Mouse (Mus musculus) neural tube, embryonic 11.5 days (tissue): ENCODE results near the gene Mylk2. TPM values are rescaled to one million over a fixed set of nuclear protein-coding genes. Genes with fewer than 3 reads are reported as not detected.
A peak's percentile ranks its signal among the peaks of the same experiment; 100 is the strongest.

Experiments
- ATAC-seq: fragments of 200-750 bp; cut with Nextera tagmentation; 2 replicates; pipeline ENCODE4 v1.8.0; 2017; ENCODE audit warnings: moderate number of reproducible peaks, mild to moderate bottlenecking, moderate TSS enrichment, moderate library complexity; ENCODE audit not compliant: insufficient read depth, low FRiP score, low TSS enrichment
- DNase-seq: peaks from one replicate; pipeline ENCODE4 v3.0.0-alpha.2; 2015; ENCODE audit warnings: low spot score
- H3K27ac ChIP-seq: fragments of 300-500 bp; sonication (generic); 2 replicates; pipeline ENCODE4 v1.5.1; 2014; ENCODE audit warnings: low read depth, mild to moderate bottlenecking, low read length
- H3K27me3 ChIP-seq: fragments of 300-500 bp; sonication (generic); 2 replicates; pipeline ENCODE4 v1.6.1; 2014; ENCODE audit warnings: mild to moderate bottlenecking, low read length, mixed read lengths; ENCODE audit not compliant: control insufficient read depth, insufficient read depth
- H3K36me3 ChIP-seq: fragments of 300-500 bp; sonication (generic); 2 replicates; pipeline ENCODE4 v1.6.1; 2014; ENCODE audit warnings: mild to moderate bottlenecking, low read length, moderate library complexity, mixed read lengths; ENCODE audit not compliant: control insufficient read depth, insufficient read depth
- H3K4me1 ChIP-seq: fragments of 300-500 bp; sonication (generic); 2 replicates; pipeline ENCODE4 v1.6.1; 2014; ENCODE audit warnings: low read length, mixed read lengths; ENCODE audit not compliant: control insufficient read depth, insufficient read depth
- H3K4me2 ChIP-seq: fragments of 300-500 bp; sonication (generic); 2 replicates; pipeline ENCODE4 v1.6.1; 2014; ENCODE audit warnings: low read depth, mild to moderate bottlenecking, moderate library complexity
- H3K4me3 ChIP-seq: fragments of 300-500 bp; sonication (generic); 2 replicates; pipeline ENCODE4 v1.5.1; 2014; ENCODE audit warnings: low read depth, low read length
- H3K9ac ChIP-seq: fragments of 300-500 bp; sonication (generic); 2 replicates; pipeline ENCODE4 v1.6.1; 2014; ENCODE audit warnings: mild to moderate bottlenecking, low read length
- H3K9me3 ChIP-seq: fragments of 300-500 bp; sonication (generic); 2 replicates; pipeline ENCODE4 v1.6.1; 2016; ENCODE audit warnings: low read length; ENCODE audit not compliant: control insufficient read depth
- WGBS: fragments of 180-500 bp; shearing (Covaris S2); extraction: QIAGEN DNeasy Blood & Tissue Kit; methylation state at CpG from one replicate; pipeline ENCODE4 v1.1.7; 2014; 5-methylcytosine and 5-hydroxymethylcytosine counted together
- microRNA-seq: library from miRNA; unstranded; fragments of <30 nt; microRNA quantifications from one replicate; pipeline ENCODE4, GENCODE M21; 2016
- polyA plus RNA-seq: library from polyadenylated mRNA; unstranded; fragments of >200 nt; fragmentation: Nextera tagmentation; extraction: Ambion mirVana; gene quantifications from 2 replicates; pipeline ENCODE4 v1.2.1, GENCODE M21; 2014

Mylk2 gene
- polyA plus RNA-seq, 1 experiment from 2014 or later, result not detected

DNA sequence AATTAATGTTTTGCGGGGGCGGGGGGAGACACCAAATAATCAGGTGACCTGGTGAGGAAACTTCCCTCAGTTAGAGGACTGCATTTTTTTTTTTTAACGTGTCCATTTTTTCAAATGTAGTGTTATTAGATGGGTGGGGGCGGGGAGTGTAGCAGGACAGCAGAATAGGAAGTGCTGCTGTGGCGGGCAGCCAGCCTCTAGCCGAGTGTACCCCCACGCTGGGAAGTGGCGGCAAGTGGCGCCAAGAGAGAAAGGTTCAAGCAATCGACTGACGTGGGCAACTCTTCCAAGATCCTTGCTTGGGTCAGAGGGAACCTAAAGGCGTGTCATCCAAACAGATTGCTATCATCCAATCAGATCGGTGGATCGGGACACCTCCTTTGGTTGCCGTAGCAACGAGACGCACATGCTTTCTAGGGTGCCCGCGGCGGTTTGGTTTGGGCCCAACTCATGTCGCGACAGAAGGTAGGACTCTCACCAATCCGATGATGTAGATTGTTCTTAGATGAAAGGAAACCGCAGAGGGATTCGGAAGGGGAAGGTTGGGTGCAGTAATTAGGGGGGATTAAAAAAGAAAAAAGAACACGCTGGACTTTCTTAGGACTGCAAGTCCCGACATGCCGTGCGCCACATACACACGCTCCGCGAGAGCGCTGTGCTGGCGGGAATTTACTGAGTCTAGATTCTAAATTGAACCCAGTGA lies 51.1 kb downstream of the Mylk2 start, which contains the start of gene Ttll9:
TSS of gene Ttll9 (plus strand) at position 395 of the 703 bp plus-strand sequence.
- no peaks in the 10 kb centered on the region for H3K4me1 ChIP-seq
- peak; percentile 87 for DNase-seq
- 3% methylated on average over 34 of the region's 34 CpGs for WGBS
- peak; percentile 88 for ATAC-seq
- H3K9ac ChIP-seq, result peak within 1 kb of the TSS; percentile 3; the same call in 1 of the 2 replicates
- no peaks in the 10 kb centered on the region for H3K36me3 ChIP-seq
- no peaks in the 10 kb centered on the region for H3K9me3 ChIP-seq
- H3K4me2 ChIP-seq, result peak within 1 kb of the TSS; percentile 44
- H3K27ac ChIP-seq, result no peak within 1 kb of the TSS
- H3K4me3 ChIP-seq, result peak within 1 kb of the TSS; percentile 37
- no peaks in the 10 kb centered on the region for H3K27me3 ChIP-seq

DNA sequence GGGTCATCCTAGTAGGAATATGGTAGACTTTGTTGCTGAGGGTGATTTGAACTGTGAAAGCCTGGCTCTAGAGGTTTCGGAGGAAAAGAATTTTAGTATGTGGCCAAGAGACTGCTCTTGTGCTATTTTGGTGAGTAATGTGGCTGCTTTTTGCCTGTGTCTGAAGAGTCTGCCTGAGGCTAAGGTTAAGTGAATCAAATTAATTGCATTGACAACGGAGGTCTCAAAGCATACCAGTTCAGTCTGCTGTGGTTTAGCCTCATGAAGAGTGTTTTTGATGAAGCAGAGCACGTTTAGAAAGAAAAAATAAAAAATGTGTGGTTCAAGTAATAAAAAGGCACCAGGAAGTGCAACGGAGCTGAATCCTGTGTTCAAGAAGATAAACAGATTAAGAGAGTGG lies 54.4 kb downstream of the Mylk2 start:
- WGBS, result 82% methylated on average over 4 of the region's 4 CpGs

More for the DNA sequence above, 54.4 kb downstream of the Mylk2 start:
- Histone ChIP-seq H3K4me3 (no peak overlapping the region), H3K9ac (no peak overlapping the region), H3K27me3 (no peaks in the 10 kb centered on the region), H3K4me2 (no peak overlapping the region), H3K9me3 (no peaks in the 10 kb centered on the region), H3K4me1 (no peaks in the 10 kb centered on the region), H3K36me3 (no peaks in the 10 kb centered on the region), H3K27ac (no peak overlapping the region)
- no peak for ATAC-seq
- no peak for DNase-seq

Small RNA genes lying within 50 kb of the gene (microRNA-seq; reads per million reads assigned to microRNA genes)
- gene Mir5622, result 1.6 reads per million

Other genes with a start within 250 kb of the Mylk2 start
- 123 TPM in 2 replicates for gene H13, start 241.9 kb upstream of the Mylk2 start, polyA plus RNA-seq
- 39.1 and 40.6 TPM in 2 replicates for gene Mcts2, start 224.3 kb upstream of the Mylk2 start, polyA plus RNA-seq
- gene Id1, start 175.1 kb upstream of the Mylk2 start, polyA plus RNA-seq, result 116 and 129 TPM in 2 replicates
- 3.5 and 4.6 TPM in 2 replicates for gene Cox4i2, start 157.2 kb upstream of the Mylk2 start, polyA plus RNA-seq
- 125 and 132 TPM in 2 replicates for gene Bcl2l1, start 79.6 kb upstream of the Mylk2 start, polyA plus RNA-seq
- gene Tpx2, start 63.4 kb upstream of the Mylk2 start, polyA plus RNA-seq, result 141 and 147 TPM in 2 replicates
- 0.46 and 1.2 TPM in 2 replicates for gene Foxs1, start 21.9 kb downstream of the Mylk2 start, polyA plus RNA-seq
- 1.4 TPM in 2 replicates for gene Dusp15, start 40.3 kb downstream of the Mylk2 start, polyA plus RNA-seq
- 1.6 and 1.7 TPM in 2 replicates for gene Ttll9, start 51.1 kb downstream of the Mylk2 start, polyA plus RNA-seq
- gene Pdrg1, start 104.1 kb downstream of the Mylk2 start, polyA plus RNA-seq, result 84.9 and 102 TPM in 2 replicates
- gene Xkr7, start 120.5 kb downstream of the Mylk2 start, polyA plus RNA-seq, result 0.59 and 0.99 TPM in 2 replicates
- 1.4 and 1.5 TPM in 2 replicates for gene Ccm2l, start 154.6 kb downstream of the Mylk2 start, polyA plus RNA-seq
- gene Hck, start 197.1 kb downstream of the Mylk2 start, polyA plus RNA-seq, result 1.8 and 2.0 TPM in 2 replicates
- 81.1 and 83.3 TPM in 2 replicates for gene Tm9sf4, start 250.0 kb downstream of the Mylk2 start, polyA plus RNA-seq